Mouse (Mus musculus): ENCODE data around the gene Nrde2.

DNA sequence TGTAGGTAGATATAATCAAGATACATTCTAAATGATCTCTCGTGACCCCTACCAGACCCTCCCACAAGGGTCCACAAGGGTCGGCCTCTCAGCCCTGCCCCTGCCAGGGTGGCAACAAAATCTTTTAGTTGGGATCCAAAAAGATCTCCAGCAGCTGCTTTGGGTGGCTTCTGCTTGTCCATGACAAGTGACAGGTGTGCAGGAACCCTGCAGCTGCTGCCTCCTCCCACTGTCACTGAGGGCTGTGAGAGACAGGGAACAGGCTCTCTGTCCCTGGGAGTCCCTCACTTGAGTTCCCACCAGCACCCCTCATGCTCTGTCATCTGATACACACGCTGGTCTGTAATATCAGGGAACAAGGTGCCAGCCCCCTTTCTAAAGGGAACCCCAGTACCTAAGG lies 57.8 kb downstream of the Nrde2 start:
- TF ChIP-seq CTCF (IDR thresholded peaks at IDR 0.05; ENCODE audit: borderline replicate concordance, insufficient read depth, low read length) (no peak), POLR2A (IDR thresholded peaks at IDR 0.05; ENCODE audit: low read depth, low read length) (no peak)
